Mouse (Mus musculus) G1E (cell line): ENCODE data around the gene Yjefn3.

Source experiments
- CTCF ChIP-seq: IDR thresholded peaks from 2 replicates; pipeline ENCODE4 v1.5.1; 2012; ENCODE audit warnings: low read depth, low read length, inconsistent platforms, mixed read lengths
- GATA2 ChIP-seq: IDR thresholded peaks from 2 replicates; pipeline ENCODE4 v1.6.1; 2012; ENCODE audit warnings: low read depth, low read length, inconsistent platforms, borderline replicate concordance
- POLR2AphosphoS5 ChIP-seq: IDR thresholded peaks from 2 replicates; pipeline ENCODE4 v1.6.1; 2012; ENCODE audit warnings: low read depth, low read length, inconsistent platforms; ENCODE audit not compliant: insufficient replicate concordance
- TAL1 ChIP-seq: conservative IDR thresholded peaks from 2 replicates; pipeline ENCODE4 v1.6.1; 2012; ENCODE audit warnings: low read depth, low read length, inconsistent platforms, mixed read lengths

- TF ChIP-seq CTCF = no peak
- TF ChIP-seq TAL1 = no peak
- TF ChIP-seq GATA2 = no peak
- no peak for TF ChIP-seq POLR2AphosphoS5
Observed at GRCm38 (mm10) chr8:69876097-69876496, 26.4 kb downstream of the Yjefn3 start.
